Mouse (Mus musculus): ENCODE measurements at regions not wholly inside any gene's neighbourhood (a gene's known extent, or its start where the extent isn't known, plus 50 kb on each side); places are given as distances from the start of the nearest gene placed in this dataset.

- Histone ChIP-seq H3K27ac (ENCODE audit: insufficient read depth, low read length) (no peak overlapping the region), H3K4me1 (ENCODE audit: control insufficient read depth, insufficient read depth, low read length) (peaks cover 5% of the 10 kb centered on the region), H3K9ac (ENCODE audit: low read depth, poor library complexity, severe bottlenecking) (no peak overlapping the region), H3K27me3 (ENCODE audit: control insufficient read depth, insufficient read depth, low read length, poor library complexity, severe bottlenecking) (no peaks in the 10 kb centered on the region), H3K9me3 (replicated peaks; ENCODE audit: control insufficient read depth, insufficient read depth, low read length, poor library complexity, severe bottlenecking) (no peaks in the 10 kb centered on the region), H3K4me3 (ENCODE audit: low read depth, low read length) (no peak overlapping the region), H3K36me3 (ENCODE audit: control insufficient read depth, insufficient read depth, low read length, poor library complexity, severe bottlenecking) (no peaks in the 10 kb centered on the region)
- TF ChIP-seq CTCF (IDR thresholded peaks at IDR 0.05; ENCODE audit: low read depth, low read length) (no peak), EP300 (IDR thresholded peaks at IDR 0.05; ENCODE audit: insufficient read depth, low read depth, low read length) (no peak), POLR2A (IDR thresholded peaks at IDR 0.05; ENCODE audit: insufficient read depth, low read length) (no peak)
These were observed 89.6 kb upstream of the Zfp366 start for GRCm38 (mm10) chr13:99095006-99095405.

DNA sequence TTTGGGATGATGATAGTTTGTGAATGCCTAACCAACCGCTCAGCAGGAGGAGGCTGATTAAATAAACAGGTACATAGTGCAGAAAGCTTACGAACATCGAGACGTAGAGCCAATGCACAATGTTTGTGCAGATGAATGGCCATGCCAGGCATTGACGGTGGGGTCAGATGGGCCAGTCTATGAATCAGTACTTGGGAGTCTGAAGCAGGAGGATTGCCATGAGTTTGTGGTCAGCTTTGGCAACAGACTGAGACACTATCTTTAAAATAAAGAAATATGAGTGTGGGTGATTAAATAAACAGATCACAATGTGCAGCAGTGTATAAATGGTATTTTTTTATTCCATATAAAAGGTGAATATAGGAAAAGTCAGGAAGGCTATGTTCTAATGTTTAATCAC is 90.4 kb upstream of the Zfp366 start:
- Histone ChIP-seq H3K4me3 (ENCODE audit: low read depth, low read length) (no peak overlapping the region), H3K27me3 (ENCODE audit: control insufficient read depth, insufficient read depth, low read length, poor library complexity, severe bottlenecking) (no peaks in the 10 kb centered on the region), H3K9ac (ENCODE audit: low read depth, poor library complexity, severe bottlenecking) (no peak overlapping the region), H3K4me1 (ENCODE audit: control insufficient read depth, insufficient read depth, low read length) (peaks cover 5% of the 10 kb centered on the region), H3K36me3 (ENCODE audit: control insufficient read depth, insufficient read depth, low read length, poor library complexity, severe bottlenecking) (no peaks in the 10 kb centered on the region), H3K27ac (ENCODE audit: insufficient read depth, low read length) (no peak overlapping the region), H3K9me3 (replicated peaks; ENCODE audit: control insufficient read depth, insufficient read depth, low read length, poor library complexity, severe bottlenecking) (no peaks in the 10 kb centered on the region)
- TF ChIP-seq EP300 (IDR thresholded peaks at IDR 0.05; ENCODE audit: insufficient read depth, low read depth, low read length) (no peak), POLR2A (IDR thresholded peaks at IDR 0.05; ENCODE audit: insufficient read depth, low read length) (no peak), CTCF (IDR thresholded peaks at IDR 0.05; ENCODE audit: low read depth, low read length) (no peak)

GRCm38 (mm10) chr13:99093269-99093668 is 91.4 kb upstream of the Zfp366 start:
- no peak overlapping the region for H3K27ac ChIP-seq (ENCODE audit: insufficient read depth, low read length)

GRCm38 (mm10) chr13:99092279-99092930 is 92.2 kb upstream of the Zfp366 start:
- Histone ChIP-seq H3K27me3 (ENCODE audit: control insufficient read depth, insufficient read depth, low read length, poor library complexity, severe bottlenecking) (no peaks in the 10 kb centered on the region), H3K4me3 (ENCODE audit: low read depth, low read length) (no peak overlapping the region), H3K4me1 (ENCODE audit: control insufficient read depth, insufficient read depth, low read length) (peaks cover 3% of the 10 kb centered on the region), H3K9me3 (replicated peaks; ENCODE audit: control insufficient read depth, insufficient read depth, low read length, poor library complexity, severe bottlenecking) (peaks cover 9% of the 10 kb centered on the region), H3K9ac (ENCODE audit: low read depth, poor library complexity, severe bottlenecking) (no peak overlapping the region), H3K27ac (ENCODE audit: insufficient read depth, low read length) (peak overlapping the region; percentile 55; the same call in 1 of the 2 replicates), H3K36me3 (ENCODE audit: control insufficient read depth, insufficient read depth, low read length, poor library complexity, severe bottlenecking) (no peaks in the 10 kb centered on the region)
- TF ChIP-seq CTCF (IDR thresholded peaks at IDR 0.05; ENCODE audit: low read depth, low read length) (no peak), EP300 (IDR thresholded peaks at IDR 0.05; ENCODE audit: insufficient read depth, low read depth, low read length) (peak; percentile 71; the same call in 1 of the 2 replicates)

More at GRCm38 (mm10) chr13:99093269-99093668, 91.4 kb upstream of the Zfp366 start:
- Histone ChIP-seq H3K9ac (ENCODE audit: low read depth, poor library complexity, severe bottlenecking) (no peak overlapping the region), H3K9me3 (replicated peaks; ENCODE audit: control insufficient read depth, insufficient read depth, low read length, poor library complexity, severe bottlenecking) (peaks cover 7% of the 10 kb centered on the region), H3K27me3 (ENCODE audit: control insufficient read depth, insufficient read depth, low read length, poor library complexity, severe bottlenecking) (no peaks in the 10 kb centered on the region), H3K4me3 (ENCODE audit: low read depth, low read length) (no peak overlapping the region), H3K4me1 (ENCODE audit: control insufficient read depth, insufficient read depth, low read length) (peaks cover 5% of the 10 kb centered on the region), H3K36me3 (ENCODE audit: control insufficient read depth, insufficient read depth, low read length, poor library complexity, severe bottlenecking) (no peaks in the 10 kb centered on the region)
- TF ChIP-seq POLR2A (IDR thresholded peaks at IDR 0.05; ENCODE audit: insufficient read depth, low read length) = no peak
- 0 out of 2 replicates have a peak, but pooled peaks have one; percentile 49 for TF ChIP-seq EP300 (IDR thresholded peaks at IDR 0.05; ENCODE audit: insufficient read depth, low read depth, low read length)
- peak; percentile 76 for TF ChIP-seq CTCF (IDR thresholded peaks at IDR 0.05; ENCODE audit: low read depth, low read length)

- Histone ChIP-seq H3K4me1 (ENCODE audit: control insufficient read depth, insufficient read depth, low read length) (peaks cover 3% of the 10 kb centered on the region), H3K9ac (ENCODE audit: low read depth, poor library complexity, severe bottlenecking) (no peak overlapping the region), H3K27me3 (ENCODE audit: control insufficient read depth, insufficient read depth, low read length, poor library complexity, severe bottlenecking) (no peaks in the 10 kb centered on the region), H3K36me3 (ENCODE audit: control insufficient read depth, insufficient read depth, low read length, poor library complexity, severe bottlenecking) (no peaks in the 10 kb centered on the region), H3K9me3 (replicated peaks; ENCODE audit: control insufficient read depth, insufficient read depth, low read length, poor library complexity, severe bottlenecking) (peaks cover 9% of the 10 kb centered on the region), H3K4me3 (ENCODE audit: low read depth, low read length) (no peak overlapping the region), H3K27ac (ENCODE audit: insufficient read depth, low read length) (peak overlapping the region; percentile 55; the same call in 1 of the 2 replicates)
- no peak for TF ChIP-seq CTCF (IDR thresholded peaks at IDR 0.05; ENCODE audit: low read depth, low read length)
- TF ChIP-seq EP300 (IDR thresholded peaks at IDR 0.05; ENCODE audit: insufficient read depth, low read depth, low read length) = 0 out of 2 replicates have a peak, but pooled peaks have one; percentile 51
These were observed 92.9 kb upstream of the Zfp366 start for GRCm38 (mm10) chr13:99091562-99092278.

- peak overlapping the region; percentile 94; the same call in 1 of the 2 replicates for H3K27ac ChIP-seq (ENCODE audit: insufficient read depth, low read length)
- H3K9me3 ChIP-seq (replicated peaks; ENCODE audit: control insufficient read depth, insufficient read depth, low read length, poor library complexity, severe bottlenecking) = peaks cover 9% of the 10 kb centered on the region
- no peaks in the 10 kb centered on the region for H3K36me3 ChIP-seq (ENCODE audit: control insufficient read depth, insufficient read depth, low read length, poor library complexity, severe bottlenecking)
- TF ChIP-seq EP300 (IDR thresholded peaks at IDR 0.05; ENCODE audit: insufficient read depth, low read depth, low read length) (peak; percentile 56; the same call in 1 of the 2 replicates), CTCF (IDR thresholded peaks at IDR 0.05; ENCODE audit: low read depth, low read length) (no peak), POLR2A (IDR thresholded peaks at IDR 0.05; ENCODE audit: insufficient read depth, low read length) (no peak)
- H3K9ac ChIP-seq (ENCODE audit: low read depth, poor library complexity, severe bottlenecking) = no peak overlapping the region
- H3K4me1 ChIP-seq (ENCODE audit: control insufficient read depth, insufficient read depth, low read length) = peaks cover 3% of the 10 kb centered on the region
- no peaks in the 10 kb centered on the region for H3K27me3 ChIP-seq (ENCODE audit: control insufficient read depth, insufficient read depth, low read length, poor library complexity, severe bottlenecking)
- H3K4me3 ChIP-seq (ENCODE audit: low read depth, low read length) = no peak overlapping the region
These were observed 94.3 kb upstream of the Zfp366 start for GRCm38 (mm10) chr13:99090361-99090760.
